Mouse (Mus musculus) liver, embryonic 13.5 days (tissue): ENCODE data around the gene Nup50. TPM values are rescaled to one million over a fixed set of nuclear protein-coding genes. Genes with fewer than 3 reads are reported as not detected.

Experiments
- ATAC-seq: fragments of 200-750 bp; cut with Nextera tagmentation; 2 replicates; pipeline ENCODE4 v1.8.0; 2017; ENCODE audit warnings: low read depth, mild to moderate bottlenecking, moderate number of reproducible peaks, moderate library complexity
- DNase-seq: peaks from one replicate; pipeline ENCODE4 v3.0.0; 2022
- H3K27ac ChIP-seq: fragments of 300-500 bp; sonication (generic); 2 replicates; pipeline ENCODE4 v1.5.1; 2015; ENCODE audit warnings: moderate library complexity, mild to moderate bottlenecking, inconsistent platforms
- H3K27me3 ChIP-seq: fragments of 300-500 bp; sonication (generic); 2 replicates; pipeline ENCODE4 v1.6.1; 2015; ENCODE audit warnings: mild to moderate bottlenecking, inconsistent platforms
- H3K36me3 ChIP-seq: fragments of 300-500 bp; sonication (generic); 2 replicates; pipeline ENCODE4 v1.6.1; 2015; ENCODE audit warnings: mild to moderate bottlenecking, inconsistent platforms
- H3K4me1 ChIP-seq: fragments of 300-500 bp; sonication (generic); replicated peaks from 2 replicates; pipeline ENCODE4 v1.6.1; 2015; ENCODE audit warnings: inconsistent platforms
- H3K4me2 ChIP-seq: fragments of 300-500 bp; sonication (generic); 2 replicates; pipeline ENCODE4 v1.6.1; 2015; ENCODE audit warnings: inconsistent platforms, mild to moderate bottlenecking, moderate library complexity
- H3K4me3 ChIP-seq: fragments of 300-500 bp; sonication (generic); replicated peaks from 2 replicates; pipeline ENCODE4 v1.5.1; 2015; ENCODE audit warnings: mild to moderate bottlenecking, inconsistent platforms
- H3K9ac ChIP-seq: fragments of 300-500 bp; sonication (generic); 2 replicates; pipeline ENCODE4 v1.6.1; 2015; ENCODE audit warnings: mild to moderate bottlenecking, inconsistent platforms
- H3K9me3 ChIP-seq: fragments of 300-500 bp; sonication (generic); replicated peaks from 2 replicates; pipeline ENCODE4 v1.6.1; 2016; ENCODE audit warnings: inconsistent platforms
- WGBS: fragments of 180-500 bp; shearing (Covaris S2); methylation state at CpG from one replicate; pipeline ENCODE4 v1.1.7; 2015; ENCODE audit not compliant: insufficient replicate concordance; 5-methylcytosine and 5-hydroxymethylcytosine counted together
- polyA plus RNA-seq: library from polyadenylated mRNA; unstranded; fragments of >200 nt; fragmentation: Nextera tagmentation; extraction: Ambion mirVana; gene quantifications from 2 replicates; pipeline ENCODE4 v1.2.1, GENCODE M21; 2015

The Nup50 gene
- polyA plus RNA-seq, 1 experiment from 2014 or later = 30.0 TPM

DNA sequence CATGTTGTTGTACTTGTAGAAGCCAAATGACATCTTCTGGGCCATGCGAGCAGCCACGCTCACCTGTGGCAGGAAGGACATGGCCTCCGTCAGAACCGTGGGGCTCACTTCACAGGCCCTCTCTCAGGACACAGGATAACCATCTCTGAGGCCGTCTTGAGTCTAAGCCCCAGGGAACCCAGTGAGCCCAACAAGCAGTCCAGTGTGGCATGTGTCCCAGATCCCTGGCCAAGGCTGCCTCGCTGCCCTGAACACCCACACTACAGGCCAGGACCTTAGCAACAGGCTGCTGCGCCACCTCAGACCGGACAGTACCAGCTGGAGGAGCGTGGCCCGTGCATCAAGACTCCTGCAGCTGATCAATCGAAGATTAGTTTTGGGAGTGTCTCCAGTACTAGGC is 30.0 kb downstream of the Nup50 start:
- H3K4me3 ChIP-seq = no peak overlapping the region
- no peak overlapping the region for H3K27ac ChIP-seq
- no peaks in the 10 kb centered on the region for H3K27me3 ChIP-seq
- no peak overlapping the region for H3K9ac ChIP-seq
- DNase-seq (no peak), ATAC-seq (no peak)
- no peaks in the 10 kb centered on the region for H3K4me1 ChIP-seq
- 0 out of 2 replicates have a peak, but pooled peaks cover 4% of the 10 kb centered on the region for H3K36me3 ChIP-seq
- 81% methylated on average over 11 of the region's 11 CpGs for WGBS
- H3K9me3 ChIP-seq = no peaks in the 10 kb centered on the region
- H3K4me2 ChIP-seq = no peak overlapping the region

- no peak for DNase-seq
- no peaks in the 10 kb centered on the region for H3K4me1 ChIP-seq
- no peaks in the 10 kb centered on the region for H3K9me3 ChIP-seq
- no peak for ATAC-seq
- WGBS = 61% methylated on average over 3 of the region's 3 CpGs
- H3K27me3 ChIP-seq = no peaks in the 10 kb centered on the region
- H3K27ac ChIP-seq = no peak overlapping the region
- H3K36me3 ChIP-seq = 0 out of 2 replicates have a peak, but pooled peaks cover 4% of the 10 kb centered on the region
- H3K4me2 ChIP-seq = no peak overlapping the region
- no peak overlapping the region for H3K4me3 ChIP-seq
- H3K9ac ChIP-seq = no peak overlapping the region
Measured at GRCm38 (mm10) chr15:84957851-84958250, 34.6 kb downstream of the Nup50 start.

DNA sequence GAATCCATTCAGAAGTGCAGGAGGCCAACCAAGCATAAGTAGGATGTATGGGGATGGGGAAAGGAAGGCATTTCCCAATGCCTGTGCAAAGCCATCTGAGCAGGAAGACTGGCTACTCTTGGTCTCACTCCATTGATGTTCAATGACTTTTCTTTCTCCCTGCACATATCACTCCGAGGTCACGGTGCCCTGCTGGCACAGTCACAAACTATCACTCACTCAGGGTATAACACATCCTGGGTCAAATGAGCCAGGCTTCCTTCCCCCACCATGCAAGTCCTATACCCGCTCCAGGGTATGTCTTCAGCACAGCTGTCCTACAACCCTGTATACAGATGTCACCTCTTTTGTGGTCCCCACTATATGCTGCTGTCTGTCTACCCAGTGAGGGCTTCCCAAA is 35.1 kb downstream of the Nup50 start:
- Histone ChIP-seq H3K9me3 (no peaks in the 10 kb centered on the region), H3K27ac (no peak overlapping the region), H3K27me3 (no peaks in the 10 kb centered on the region), H3K9ac (no peak overlapping the region), H3K4me1 (no peaks in the 10 kb centered on the region), H3K4me2 (no peak overlapping the region), H3K4me3 (no peak overlapping the region), H3K36me3 (0 out of 2 replicates have a peak, but pooled peaks cover 4% of the 10 kb centered on the region)
- no peak for DNase-seq
- no peak for ATAC-seq
- whole genome bisulfite sequencing = 63% methylated on average over 3 of the region's 3 CpGs

DNA sequence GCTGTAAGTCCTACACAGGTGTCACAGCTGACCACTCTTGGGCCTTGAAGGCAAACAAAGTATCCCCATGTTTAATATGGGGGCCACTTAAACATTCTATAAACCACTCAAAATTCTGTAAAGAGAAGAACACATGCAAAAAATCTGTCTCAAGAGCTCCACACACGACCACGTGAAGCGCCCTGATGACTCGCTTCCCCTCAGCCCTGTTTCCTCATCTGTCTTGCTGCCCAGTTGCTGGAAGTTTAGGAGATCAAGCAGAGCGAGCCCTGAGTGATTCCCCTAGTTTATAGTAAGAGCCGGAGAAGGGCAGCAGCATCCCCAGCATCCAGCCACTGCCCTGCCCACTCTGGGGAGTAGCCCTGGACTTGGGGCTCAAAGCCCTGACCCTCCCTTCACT is 36.7 kb downstream of the Nup50 start:
- Histone ChIP-seq H3K36me3 (no peaks in the 10 kb centered on the region), H3K4me3 (no peak overlapping the region), H3K27me3 (no peaks in the 10 kb centered on the region), H3K4me2 (no peak overlapping the region), H3K4me1 (no peaks in the 10 kb centered on the region), H3K27ac (no peak overlapping the region), H3K9ac (no peak overlapping the region), H3K9me3 (no peaks in the 10 kb centered on the region)
- DNase-seq (no peak), ATAC-seq (no peak)
- 60% methylated on average over 6 of the region's 6 CpGs for WGBS

DNA sequence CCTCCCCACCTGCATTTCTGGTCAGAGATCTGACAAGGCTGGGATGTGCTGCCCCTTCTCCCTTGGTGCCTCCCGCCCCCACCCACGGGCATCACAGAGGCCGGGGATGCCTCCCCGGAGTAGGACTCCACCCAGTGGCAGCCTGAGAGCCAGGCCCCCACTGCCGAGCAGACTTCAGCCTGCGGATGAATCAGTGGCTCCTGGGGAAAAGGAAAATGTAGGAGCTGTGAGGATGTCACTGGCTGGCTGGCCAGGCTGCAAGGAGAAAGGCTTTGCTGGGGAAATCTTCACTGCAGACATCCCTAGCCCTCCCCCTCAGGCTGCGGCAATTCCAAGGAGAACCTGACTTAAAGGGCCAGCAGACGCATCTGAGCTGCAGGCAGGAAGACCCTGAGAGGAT is 37.5 kb downstream of the Nup50 start:
- 40% methylated on average over 8 of the region's 8 CpGs for WGBS
- ATAC-seq = no peak

DNA sequence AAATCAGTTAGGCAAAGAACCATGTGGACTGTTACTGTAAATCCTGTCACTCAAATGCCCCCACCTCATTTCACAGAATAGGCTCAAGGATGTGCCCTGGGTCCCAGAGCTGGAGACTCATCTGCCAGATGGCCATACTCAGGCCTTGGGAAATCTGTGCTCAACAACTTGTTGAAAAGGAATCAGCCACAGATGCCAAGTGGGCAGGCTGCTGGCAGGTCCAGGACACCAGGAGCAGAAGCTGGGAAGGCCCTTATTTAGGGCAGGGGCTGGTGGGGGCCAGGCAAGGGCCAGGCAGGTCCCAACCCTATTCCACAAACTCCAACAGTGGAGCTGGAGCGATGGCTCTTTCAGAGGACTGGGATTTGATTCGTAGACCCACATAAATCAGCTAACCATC is 39.3 kb downstream of the Nup50 start:
- ATAC-seq = no peak
- Histone ChIP-seq H3K9me3 (no peaks in the 10 kb centered on the region), H3K4me2 (no peak overlapping the region), H3K27me3 (no peaks in the 10 kb centered on the region), H3K4me3 (no peak overlapping the region), H3K36me3 (no peaks in the 10 kb centered on the region), H3K4me1 (no peaks in the 10 kb centered on the region), H3K27ac (no peak overlapping the region), H3K9ac (no peak overlapping the region)
- no peak for DNase-seq
- 70% methylated on average over 2 of the region's 2 CpGs for WGBS

More for the DNA sequence above, 37.5 kb downstream of the Nup50 start:
- DNase-seq = no peak
- H3K9ac ChIP-seq = no peak overlapping the region
- no peaks in the 10 kb centered on the region for H3K36me3 ChIP-seq
- no peak overlapping the region for H3K4me2 ChIP-seq
- no peaks in the 10 kb centered on the region for H3K4me1 ChIP-seq
- H3K27me3 ChIP-seq = no peaks in the 10 kb centered on the region
- no peak overlapping the region for H3K27ac ChIP-seq
- no peak overlapping the region for H3K4me3 ChIP-seq
- H3K9me3 ChIP-seq = no peaks in the 10 kb centered on the region

DNA sequence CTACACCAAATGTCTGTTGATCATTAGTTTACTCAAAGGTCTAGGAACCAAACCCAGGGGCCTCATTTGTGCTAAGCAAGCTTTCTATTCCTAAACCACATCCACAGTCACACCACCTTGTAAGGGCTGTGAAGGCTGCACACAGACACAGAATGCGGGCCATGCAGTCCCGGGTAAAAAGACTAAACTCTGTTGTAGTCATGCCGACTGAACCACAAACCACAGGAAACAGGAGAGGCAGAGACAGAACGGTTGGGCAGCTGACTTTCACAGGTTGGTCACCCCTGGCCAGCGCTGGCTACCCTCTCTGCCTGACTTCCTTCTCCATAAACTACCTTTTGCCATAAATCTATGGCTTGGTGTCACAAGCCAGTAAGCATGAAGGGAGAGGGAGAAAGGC is 41.6 kb downstream of the Nup50 start:
- H3K27me3 ChIP-seq = no peaks in the 10 kb centered on the region
- 19% methylated on average over 5 of the region's 5 CpGs for WGBS
- no peak overlapping the region for H3K4me2 ChIP-seq
- DNase-seq (no peak), ATAC-seq (no peak)
- no peak overlapping the region for H3K27ac ChIP-seq
- H3K9me3 ChIP-seq = no peaks in the 10 kb centered on the region
- no peaks in the 10 kb centered on the region for H3K4me1 ChIP-seq
- no peak overlapping the region for H3K4me3 ChIP-seq
- H3K9ac ChIP-seq = no peak overlapping the region
- H3K36me3 ChIP-seq = no peaks in the 10 kb centered on the region

DNA sequence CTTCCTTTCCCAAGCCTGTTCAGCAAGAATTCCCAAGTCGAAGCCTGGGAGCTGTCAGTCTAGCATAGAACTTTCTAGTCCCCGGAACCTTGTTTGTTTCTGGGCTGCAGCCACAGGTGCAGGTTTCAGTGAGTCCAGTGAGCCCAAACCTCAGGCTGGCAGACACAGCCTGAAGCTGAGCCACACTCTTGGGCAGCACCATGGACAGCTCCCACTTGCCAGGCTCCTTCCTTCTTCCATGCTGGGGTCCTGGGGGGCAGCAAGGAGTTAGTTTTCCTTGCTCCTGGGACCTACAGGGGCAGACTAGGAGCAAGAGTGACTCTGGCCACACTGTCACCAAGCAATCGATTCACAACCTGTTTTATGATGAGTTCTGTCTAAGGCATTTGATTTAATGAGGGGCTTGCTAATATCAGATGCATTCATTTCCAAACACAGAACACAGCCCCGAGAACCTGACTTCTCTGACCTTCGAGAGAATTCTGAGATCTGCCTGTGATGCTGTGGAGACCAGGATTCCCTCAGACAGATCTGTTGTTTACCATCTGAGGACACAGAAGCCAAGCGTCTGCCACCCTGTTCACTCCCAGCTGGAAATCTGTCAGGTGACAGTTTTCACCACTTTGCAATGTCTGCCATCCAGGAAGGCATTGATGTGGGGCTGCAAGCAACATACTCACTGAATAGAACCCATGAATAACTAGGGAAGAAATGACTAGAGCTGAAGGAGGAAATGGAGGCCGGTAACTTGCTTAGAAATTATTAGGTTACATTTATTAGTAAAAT is 42.6 kb downstream of the Nup50 start:
- H3K27ac ChIP-seq = no peak overlapping the region
- 39% methylated on average over 7 of the region's 7 CpGs for whole genome bisulfite sequencing
- H3K9me3 ChIP-seq = no peaks in the 10 kb centered on the region
- ATAC-seq (no peak), DNase-seq (peak; percentile 21)
- H3K4me1 ChIP-seq = no peaks in the 10 kb centered on the region
- no peaks in the 10 kb centered on the region for H3K36me3 ChIP-seq
- no peak overlapping the region for H3K4me2 ChIP-seq
- no peak overlapping the region for H3K4me3 ChIP-seq
- no peak overlapping the region for H3K9ac ChIP-seq
- no peaks in the 10 kb centered on the region for H3K27me3 ChIP-seq

GRCm38 (mm10) chr15:84968534-84968933 is 45.3 kb downstream of the Nup50 start:
- Histone ChIP-seq H3K4me3 (no peak overlapping the region), H3K4me2 (no peak overlapping the region), H3K9me3 (no peaks in the 10 kb centered on the region), H3K4me1 (peaks cover 4% of the 10 kb centered on the region; the same call in 1 of the 2 replicates), H3K27me3 (no peaks in the 10 kb centered on the region), H3K36me3 (no peaks in the 10 kb centered on the region), H3K27ac (no peak overlapping the region), H3K9ac (no peak overlapping the region)
- WGBS = 23% methylated on average over 4 of the region's 4 CpGs
- no peak for ATAC-seq
- no peak for DNase-seq

- peak; percentile 57 for ATAC-seq
- 68% methylated on average over 8 of the region's 8 CpGs for WGBS
- Histone ChIP-seq H3K27me3 (no peaks in the 10 kb centered on the region), H3K9ac (no peak overlapping the region), H3K27ac (no peak overlapping the region), H3K9me3 (no peaks in the 10 kb centered on the region), H3K4me3 (no peak overlapping the region), H3K4me2 (no peak overlapping the region), H3K4me1 (peaks cover 8% of the 10 kb centered on the region), H3K36me3 (no peaks in the 10 kb centered on the region)
- DNase-seq = no peak
Measured at GRCm38 (mm10) chr15:84972860-84973543, 49.8 kb downstream of the Nup50 start.

DNA sequence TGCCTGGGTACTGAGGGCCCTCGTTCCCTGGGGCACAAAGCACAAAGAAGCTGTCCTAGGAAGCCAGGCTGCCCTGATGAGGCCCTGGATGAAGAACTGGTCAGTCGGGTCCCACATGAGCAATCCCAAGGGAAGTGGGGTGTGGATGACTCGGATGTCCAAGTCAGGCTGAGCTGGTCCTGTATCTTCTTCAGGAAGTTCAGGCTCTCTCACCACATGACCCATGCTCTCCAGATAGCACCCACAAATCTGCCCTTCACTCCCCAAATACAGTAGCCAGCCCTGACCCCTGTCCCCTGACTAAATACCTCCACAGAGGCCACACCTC is 50.3 kb downstream of the Nup50 start:
- Histone ChIP-seq H3K4me1 (peaks cover 8% of the 10 kb centered on the region), H3K36me3 (no peaks in the 10 kb centered on the region), H3K4me2 (no peak overlapping the region), H3K9me3 (no peaks in the 10 kb centered on the region), H3K4me3 (no peak overlapping the region), H3K27me3 (no peaks in the 10 kb centered on the region), H3K9ac (no peak overlapping the region), H3K27ac (no peak overlapping the region)
- no peak for DNase-seq
- 65% methylated on average over 3 of the region's 3 CpGs for WGBS
- ATAC-seq = no peak

GRCm38 (mm10) chr15:84975729-84976128 is 52.5 kb downstream of the Nup50 start:
- Histone ChIP-seq H3K27ac (no peak overlapping the region), H3K9ac (no peak overlapping the region), H3K4me2 (no peak overlapping the region), H3K4me3 (no peak overlapping the region), H3K9me3 (no peaks in the 10 kb centered on the region), H3K4me1 (peaks cover 8% of the 10 kb centered on the region), H3K27me3 (no peaks in the 10 kb centered on the region), H3K36me3 (no peaks in the 10 kb centered on the region)
- no peak for ATAC-seq
- DNase-seq = no peak
- WGBS = 43% methylated on average over 4 of the region's 4 CpGs
